Mouse (Mus musculus): ENCODE measurements around the gene Wnt2b. TPM values are rescaled to one million over a fixed set of nuclear protein-coding genes. Genes with fewer than 3 reads are reported as not detected.

Wnt2b gene
- polyA plus RNA-seq, 1 experiment, result 9.7 TPM

- TF ChIP-seq POLR2A (IDR thresholded peaks at IDR 0.05; ENCODE audit: low read depth, low read length) (no peak), CTCF (IDR thresholded peaks at IDR 0.05; ENCODE audit: extremely low read depth, insufficient read length, insufficient replicate concordance, low read depth, low read length) (no peak)
Measured at GRCm38 (mm10) chr3:104940691-104941090, 21.0 kb downstream of the Wnt2b start.

GRCm38 (mm10) chr3:104938327-104938726 lies 23.4 kb downstream of the Wnt2b start:
- 61% methylated on average over 4 of the region's 4 CpGs for WGBS
- no peak overlapping the region for H3K27ac ChIP-seq (ENCODE audit: insufficient read depth, low read depth, low read length)

More at GRCm38 (mm10) chr3:104940691-104941090, 21.0 kb downstream of the Wnt2b start:
- no peak overlapping the region for H3K27ac ChIP-seq (ENCODE audit: insufficient read depth, low read depth, low read length)
- 86% methylated on average over 6 of the region's 6 CpGs for WGBS
- peaks cover 6% of the 10 kb centered on the region; the same call in 1 of the 2 replicates for H3K4me1 ChIP-seq (ENCODE audit: control insufficient read depth, insufficient read depth, insufficient read length, low read length)
- peaks cover 18% of the 10 kb centered on the region for H3K36me3 ChIP-seq (ENCODE audit: control insufficient read depth, insufficient read depth, low read length)
- H3K4me3 ChIP-seq (ENCODE audit: low read depth, low read length), result no peak overlapping the region
- H3K27me3 ChIP-seq (ENCODE audit: control insufficient read depth, insufficient read depth, low read length), result no peaks in the 10 kb centered on the region

GRCm38 (mm10) chr3:104937728-104938305 lies 23.9 kb downstream of the Wnt2b start:
- Histone ChIP-seq H3K27ac (ENCODE audit: insufficient read depth, low read depth, low read length) (no peak overlapping the region), H3K4me1 (ENCODE audit: control insufficient read depth, insufficient read depth, insufficient read length, low read length) (peaks cover 6% of the 10 kb centered on the region; the same call in 1 of the 2 replicates), H3K4me3 (ENCODE audit: low read depth, low read length) (no peak overlapping the region), H3K27me3 (ENCODE audit: control insufficient read depth, insufficient read depth, low read length) (no peaks in the 10 kb centered on the region), H3K36me3 (ENCODE audit: control insufficient read depth, insufficient read depth, low read length) (peaks cover 17% of the 10 kb centered on the region)
- TF ChIP-seq CTCF (IDR thresholded peaks at IDR 0.05; ENCODE audit: extremely low read depth, insufficient read length, insufficient replicate concordance, low read depth, low read length) (no peak), POLR2A (IDR thresholded peaks at IDR 0.05; ENCODE audit: low read depth, low read length) (no peak)
- WGBS, result 48% methylated on average over 2 of the region's 2 CpGs

More at GRCm38 (mm10) chr3:104938327-104938726, 23.4 kb downstream of the Wnt2b start:
- TF ChIP-seq POLR2A (IDR thresholded peaks at IDR 0.05; ENCODE audit: low read depth, low read length) (no peak), CTCF (IDR thresholded peaks at IDR 0.05; ENCODE audit: extremely low read depth, insufficient read length, insufficient replicate concordance, low read depth, low read length) (no peak)
- Histone ChIP-seq H3K4me3 (ENCODE audit: low read depth, low read length) (no peak overlapping the region), H3K36me3 (ENCODE audit: control insufficient read depth, insufficient read depth, low read length) (peaks cover 19% of the 10 kb centered on the region), H3K27me3 (ENCODE audit: control insufficient read depth, insufficient read depth, low read length) (no peaks in the 10 kb centered on the region), H3K4me1 (ENCODE audit: control insufficient read depth, insufficient read depth, insufficient read length, low read length) (peaks cover 6% of the 10 kb centered on the region; the same call in 1 of the 2 replicates)

- WGBS, result 94% methylated on average over 6 of the region's 6 CpGs
- Histone ChIP-seq H3K27ac (ENCODE audit: insufficient read depth, low read depth, low read length) (no peak overlapping the region), H3K4me1 (ENCODE audit: control insufficient read depth, insufficient read depth, insufficient read length, low read length) (no peaks in the 10 kb centered on the region), H3K4me3 (ENCODE audit: low read depth, low read length) (no peak overlapping the region), H3K27me3 (ENCODE audit: control insufficient read depth, insufficient read depth, low read length) (no peaks in the 10 kb centered on the region), H3K36me3 (ENCODE audit: control insufficient read depth, insufficient read depth, low read length) (peaks cover 29% of the 10 kb centered on the region)
- TF ChIP-seq CTCF (IDR thresholded peaks at IDR 0.05; ENCODE audit: extremely low read depth, insufficient read length, insufficient replicate concordance, low read depth, low read length) (no peak), POLR2A (IDR thresholded peaks at IDR 0.05; ENCODE audit: low read depth, low read length) (no peak)
Measured at GRCm38 (mm10) chr3:104929385-104929784, 32.3 kb downstream of the Wnt2b start.

GRCm38 (mm10) chr3:104914986-104915385 lies 46.7 kb downstream of the Wnt2b start:
- Histone ChIP-seq H3K4me3 (ENCODE audit: low read depth, low read length) (no peak overlapping the region), H3K36me3 (ENCODE audit: control insufficient read depth, insufficient read depth, low read length) (peaks cover 12% of the 10 kb centered on the region), H3K27ac (ENCODE audit: insufficient read depth, low read depth, low read length) (no peak overlapping the region), H3K4me1 (ENCODE audit: control insufficient read depth, insufficient read depth, insufficient read length, low read length) (no peaks in the 10 kb centered on the region), H3K27me3 (ENCODE audit: control insufficient read depth, insufficient read depth, low read length) (no peaks in the 10 kb centered on the region)
- no peak for TF ChIP-seq POLR2A (IDR thresholded peaks at IDR 0.05; ENCODE audit: low read depth, low read length)
- TF ChIP-seq CTCF (IDR thresholded peaks at IDR 0.05; ENCODE audit: extremely low read depth, insufficient read length, insufficient replicate concordance, low read depth, low read length), result no peak
- 82% methylated on average over 3 of the region's 3 CpGs for WGBS

GRCm38 (mm10) chr3:104909195-104909594 lies 52.5 kb downstream of the Wnt2b start:
- Histone ChIP-seq H3K4me1 (ENCODE audit: control insufficient read depth, insufficient read depth, insufficient read length, low read length) (no peaks in the 10 kb centered on the region), H3K27ac (ENCODE audit: insufficient read depth, low read depth, low read length) (no peak overlapping the region), H3K36me3 (ENCODE audit: control insufficient read depth, insufficient read depth, low read length) (peaks cover 18% of the 10 kb centered on the region), H3K27me3 (ENCODE audit: control insufficient read depth, insufficient read depth, low read length) (no peaks in the 10 kb centered on the region), H3K4me3 (ENCODE audit: low read depth, low read length) (no peak overlapping the region)
- no peak for TF ChIP-seq CTCF (IDR thresholded peaks at IDR 0.05; ENCODE audit: extremely low read depth, insufficient read length, insufficient replicate concordance, low read depth, low read length)
- no peak for TF ChIP-seq POLR2A (IDR thresholded peaks at IDR 0.05; ENCODE audit: low read depth, low read length)
- WGBS, result 97% methylated on average over 6 of the region's 6 CpGs

GRCm38 (mm10) chr3:104906007-104906406 lies 55.7 kb downstream of the Wnt2b start:
- H3K36me3 ChIP-seq (ENCODE audit: control insufficient read depth, insufficient read depth, low read length), result peaks cover 16% of the 10 kb centered on the region
- TF ChIP-seq POLR2A (IDR thresholded peaks at IDR 0.05; ENCODE audit: low read depth, low read length) (no peak), CTCF (IDR thresholded peaks at IDR 0.05; ENCODE audit: extremely low read depth, insufficient read length, insufficient replicate concordance, low read depth, low read length) (no peak)
- no peaks in the 10 kb centered on the region for H3K4me1 ChIP-seq (ENCODE audit: control insufficient read depth, insufficient read depth, insufficient read length, low read length)
- no peak overlapping the region for H3K27ac ChIP-seq (ENCODE audit: insufficient read depth, low read depth, low read length)
- no peak overlapping the region for H3K4me3 ChIP-seq (ENCODE audit: low read depth, low read length)
- WGBS, result 88% methylated on average over 3 of the region's 3 CpGs
- no peaks in the 10 kb centered on the region for H3K27me3 ChIP-seq (ENCODE audit: control insufficient read depth, insufficient read depth, low read length)
